Mouse (Mus musculus) adrenal gland, adult (tissue): ENCODE measurements around the gene Olfr568.

ENCODE experiments used
- DNase-seq, 2 experiments: peaks; one replicate each; pipeline ENCODE4 v3.0.0; 2022 to 2023; ENCODE audit warnings: low spot score in 1 of 2; ENCODE audit not compliant: inconsistent age in 2 of 2

Gene Olfr568

DNA sequence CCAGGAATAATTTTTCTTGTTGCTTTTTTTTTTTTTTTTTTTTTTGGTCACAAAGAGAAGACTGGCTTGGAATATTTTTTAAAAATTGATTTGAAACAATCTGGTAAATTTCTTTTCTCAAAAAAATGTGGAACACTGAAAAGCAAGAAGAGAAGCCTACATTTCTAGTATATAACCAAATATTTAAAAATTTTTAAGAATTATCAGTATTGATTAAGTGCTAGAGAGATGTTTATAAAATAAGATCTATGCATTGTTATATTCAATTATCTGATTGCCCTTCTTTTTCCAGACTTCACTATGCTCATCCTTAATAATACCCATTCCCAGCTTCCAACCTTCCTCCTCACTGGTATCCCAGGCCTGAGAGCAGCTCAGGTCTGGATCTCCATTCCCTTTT lies at the start of gene Olfr568:
Gene Olfr568 (plus strand): TSS at position 301 of the 400 bp plus-strand sequence.
- DNase-seq = no peak

DNA sequence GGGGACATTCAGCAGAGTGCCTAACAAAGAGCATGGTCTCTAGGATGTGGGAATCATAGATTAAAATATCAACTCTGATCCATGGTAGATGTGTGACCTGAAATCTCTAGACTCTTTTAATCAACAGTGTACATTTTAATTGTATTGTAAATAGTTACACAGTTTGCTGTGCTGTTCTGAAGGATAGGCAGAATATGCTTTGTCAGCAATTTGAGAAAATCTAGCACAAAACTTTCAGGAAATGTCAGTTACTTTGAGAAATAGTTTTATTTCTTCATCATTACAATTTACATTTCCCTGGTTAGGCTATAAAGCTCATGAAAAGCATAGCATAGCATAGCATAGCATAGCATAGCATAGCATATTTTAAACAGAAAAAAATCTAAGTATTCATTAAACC lies 21.1 kb upstream of the Olfr568 start:
- no peak for DNase-seq

- DNase-seq = no peak
Measured at GRCm38 (mm10) chr7:102858665-102859064, 18.3 kb upstream of the Olfr568 start, which contains the start of gene Olfr566. Gene Olfr566, minus strand, starts transcription at chr7:102858765.

DNA sequence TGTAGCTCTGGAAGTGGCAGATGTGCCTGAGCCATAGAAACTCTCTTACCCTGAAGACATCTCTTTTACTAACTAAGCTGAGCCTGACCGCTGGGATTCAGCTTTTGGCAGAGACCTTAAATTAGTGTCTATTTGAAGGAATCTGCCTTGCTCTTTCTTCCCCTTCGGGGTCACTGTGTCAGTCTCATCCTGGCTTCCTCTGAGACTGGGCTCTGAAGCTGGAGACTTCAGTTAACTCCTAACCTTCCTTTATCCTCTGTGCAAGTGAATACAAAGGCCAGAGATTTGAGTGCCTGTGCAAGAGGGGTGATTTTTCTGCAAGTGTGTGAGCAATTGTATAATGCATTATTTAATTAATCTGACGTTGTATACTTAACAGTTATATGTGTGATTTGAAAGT lies 13.9 kb downstream of the Olfr568 start, which contains the start of gene Olfr569:
Gene Olfr569 (minus strand): TSS at position 101 of the 400 bp plus-strand sequence.
- DNase-seq = no peak

- peak in 1 of 2 experiments; percentile 64 for DNase-seq
Measured at GRCm38 (mm10) chr7:102915261-102915660, 38.3 kb downstream of the Olfr568 start.

DNA sequence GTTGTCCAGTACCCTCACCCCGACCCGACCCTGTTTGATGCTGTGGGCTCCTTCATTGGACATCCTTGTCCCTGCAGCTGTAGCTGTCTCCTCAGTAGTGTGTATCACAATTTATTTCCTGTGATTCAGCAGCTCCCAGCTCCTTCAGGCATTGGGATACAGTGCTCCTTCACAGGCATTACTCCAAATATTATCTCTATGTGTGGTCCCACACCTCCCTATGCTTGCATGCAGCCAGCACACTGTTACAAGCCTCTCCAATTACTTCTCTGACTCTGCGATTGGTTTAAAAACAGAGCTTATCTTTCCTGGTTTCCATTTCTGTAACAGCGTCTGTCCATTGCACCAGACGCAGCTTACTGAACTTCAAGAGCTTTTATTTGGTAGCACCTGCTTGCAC lies 39.5 kb downstream of the Olfr568 start:
- DNase-seq = peak in 1 of 2 experiments; percentile 25

DNA sequence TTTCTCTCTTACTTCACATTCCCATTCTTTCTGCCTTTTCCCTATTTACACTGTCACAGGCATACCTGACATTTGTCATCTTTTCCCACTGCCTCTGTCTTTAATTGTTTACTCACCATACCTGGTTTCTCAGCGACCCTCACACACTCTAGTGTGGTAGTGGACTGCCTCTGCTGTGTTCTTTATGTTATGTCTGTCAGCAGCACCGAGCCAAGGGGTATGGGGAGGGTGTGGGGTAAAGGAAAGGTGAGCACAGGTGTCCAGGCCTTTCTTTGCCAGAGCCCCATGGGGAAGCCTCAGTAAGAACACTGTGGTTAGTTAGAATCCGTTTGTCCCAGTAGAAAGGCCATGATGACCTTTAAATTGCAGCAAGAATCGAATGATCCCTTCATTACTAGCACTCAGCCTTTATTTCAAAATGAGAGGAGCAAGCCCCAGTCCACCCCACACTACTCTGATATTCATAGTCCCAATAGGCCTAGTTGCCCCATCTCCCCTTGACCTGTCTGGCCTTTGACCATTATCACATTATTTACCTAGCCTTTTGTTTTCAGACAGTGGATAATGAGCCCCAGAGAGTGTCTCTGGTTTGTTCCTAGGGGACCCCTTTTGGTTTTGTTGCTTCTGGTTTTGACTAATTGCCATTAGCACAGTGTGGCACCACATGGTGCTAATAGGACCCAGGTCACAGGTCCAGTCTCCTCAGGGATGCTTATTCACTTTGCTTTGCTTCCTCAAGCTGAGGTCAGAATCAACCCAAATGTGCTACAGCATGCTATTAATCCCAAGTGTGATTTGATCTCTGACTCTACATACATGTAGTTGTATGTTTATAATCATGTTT lies 40.3 kb downstream of the Olfr568 start, which contains the start of gene Olfr571:
Gene Olfr571 (minus strand): TSS at position 505 of the 844 bp plus-strand sequence.
- peak in 1 of 2 experiments; percentile 30 for DNase-seq

- DNase-seq = peak in 1 of 2 experiments; percentile 73
Measured at GRCm38 (mm10) chr7:102919632-102920031, 42.7 kb downstream of the Olfr568 start.

DNA sequence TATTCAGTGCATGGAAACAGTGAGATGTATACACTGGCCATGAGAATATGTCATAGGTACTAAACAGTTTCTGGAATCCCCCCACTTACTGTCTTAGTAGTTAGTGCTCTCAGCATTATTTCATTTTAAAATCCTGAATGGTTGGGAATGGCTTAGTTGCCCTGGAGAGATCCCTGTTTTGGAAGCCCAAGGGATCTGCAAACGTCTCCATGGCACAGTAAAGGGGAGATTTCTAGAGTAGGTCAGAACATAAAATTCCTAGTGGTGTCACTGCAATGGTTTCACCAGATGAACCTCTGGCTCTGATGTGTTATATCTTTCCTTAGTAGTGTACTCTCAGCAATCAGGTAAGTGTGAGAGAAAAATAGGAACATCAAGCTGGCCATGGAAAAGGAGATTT lies 47.2 kb downstream of the Olfr568 start, which contains the start of gene Olfr572:
Gene Olfr572 (plus strand): TSS at position 301 of the 400 bp plus-strand sequence.
- DNase-seq = no peak

- no peak for DNase-seq
Measured at GRCm38 (mm10) chr7:102927105-102927504, 50.2 kb downstream of the Olfr568 start.
